Mouse (Mus musculus) T-helper 1 cell (primary cell): ENCODE measurements around the gene Myo16.

ENCODE experiments used
- in situ Hi-C: fragments of 300-600 bp; cut with MboI, MseI; formaldehyde crosslinking; loops from one replicate; pipeline ENCODE4 v1.15.1; 2025; ENCODE audit warnings: high pct_unique_total_duplicates

Myo16 gene

DNA sequence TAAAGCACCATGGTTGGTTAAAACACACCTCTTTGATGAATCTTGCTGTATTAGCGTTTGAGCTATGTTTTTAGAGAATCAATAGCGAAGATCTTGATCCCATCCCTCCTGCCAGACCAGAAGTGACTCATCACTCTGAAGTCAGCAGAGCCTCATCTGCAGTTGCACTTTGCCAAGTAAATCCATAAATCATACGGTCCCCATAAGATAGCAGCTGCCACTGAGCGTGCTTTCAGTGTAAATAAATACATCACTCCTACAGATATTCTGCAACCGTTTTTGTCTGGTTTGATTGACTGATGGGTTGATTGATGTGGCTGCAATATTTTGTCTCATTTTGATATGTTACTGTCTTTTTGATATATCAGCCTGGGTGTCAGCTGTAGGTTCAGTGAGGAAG lies 457.9 kb downstream of the Myo16 start:
- in situ Hi-C loops = loop anchor here (10.0 kb wide), 1 partner anchor 1387 kb away; no protein-coding TSS in a partner anchor

DNA sequence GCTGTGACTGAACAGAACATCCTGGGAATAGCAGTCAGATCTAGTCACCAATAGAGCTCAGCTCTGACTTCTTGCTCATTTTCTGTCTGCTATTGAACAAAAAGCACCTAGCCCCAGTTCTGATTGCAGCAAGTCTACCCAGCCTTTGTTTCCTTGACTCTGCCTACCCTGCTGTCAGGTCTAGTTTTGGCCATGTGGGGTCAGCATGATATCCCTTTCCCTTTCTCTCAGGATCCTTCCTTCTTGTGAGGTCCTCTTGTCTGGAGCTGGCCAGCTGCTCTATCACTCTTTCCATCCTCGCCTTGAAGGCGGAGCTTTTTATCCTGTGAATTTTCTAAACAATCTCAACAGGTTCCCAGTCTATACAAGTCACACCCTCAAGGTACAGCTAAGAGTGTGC lies 459.7 kb downstream of the Myo16 start:
- in situ Hi-C loops = loop anchor here (10.0 kb wide), 1 partner anchor 1389 kb away; no protein-coding TSS in a partner anchor

DNA sequence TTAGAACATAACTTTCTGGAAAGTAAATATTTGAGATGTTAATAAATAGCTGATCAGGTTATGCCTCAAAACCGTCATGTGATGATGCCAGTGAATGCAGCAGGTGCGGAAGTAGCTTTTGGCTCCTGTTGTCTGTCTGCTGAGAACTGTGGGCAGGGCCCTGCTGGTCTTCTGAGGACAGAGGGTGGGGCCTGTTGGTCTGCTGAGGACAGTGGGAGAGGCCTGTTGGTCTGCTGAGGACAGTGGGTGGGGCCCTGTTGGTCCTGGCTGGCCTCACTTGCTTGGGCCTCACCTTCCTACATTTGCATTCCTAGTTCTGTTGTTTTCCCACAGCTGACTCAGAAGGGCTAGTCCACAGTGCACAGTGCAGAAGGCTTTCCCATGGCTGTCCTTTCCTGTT lies 466.0 kb downstream of the Myo16 start:
- in situ Hi-C loops = loop anchor here (10.0 kb wide), 1 partner anchor 1395 kb away; no protein-coding TSS in a partner anchor

DNA sequence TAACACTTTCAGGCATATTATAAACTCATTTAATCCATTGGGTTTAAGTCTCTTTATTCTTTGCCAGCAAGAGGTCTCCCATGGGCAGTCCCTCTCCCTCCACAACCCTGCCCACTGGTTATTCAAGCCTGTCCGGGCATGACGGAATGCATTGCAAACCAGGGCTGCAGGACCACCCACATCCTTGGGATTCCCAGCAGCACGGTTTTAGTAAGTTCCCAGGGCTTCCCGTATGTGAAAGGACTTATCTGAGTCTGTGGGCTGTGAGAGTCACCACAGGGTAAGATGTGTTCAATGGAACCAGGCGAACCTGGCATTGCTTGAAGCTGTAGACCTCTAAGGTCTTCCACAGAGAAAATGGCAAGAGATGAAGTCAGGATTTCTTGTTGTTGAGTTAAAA lies 471.6 kb downstream of the Myo16 start:
- in situ Hi-C loops = no loop called here

DNA sequence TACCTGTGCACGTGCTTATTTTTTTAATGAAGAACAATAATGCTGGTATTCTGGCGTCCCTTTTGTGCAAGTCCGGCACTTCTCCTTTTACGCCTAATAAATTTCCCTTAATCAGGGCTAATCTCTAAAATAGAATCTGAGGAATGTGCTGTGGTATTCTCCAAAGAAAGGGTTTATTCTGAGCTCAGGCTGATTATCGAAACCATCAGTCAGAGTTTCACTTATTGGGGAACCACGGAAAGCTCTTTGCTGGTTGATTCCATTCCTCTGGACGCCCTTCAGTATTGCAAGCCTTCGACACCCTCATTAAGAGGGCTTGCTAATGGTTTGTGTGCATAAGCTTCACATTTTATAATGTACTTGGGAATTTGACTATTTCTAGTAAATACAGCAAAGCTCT lies 475.0 kb downstream of the Myo16 start:
- in situ Hi-C loops = no loop called here

DNA sequence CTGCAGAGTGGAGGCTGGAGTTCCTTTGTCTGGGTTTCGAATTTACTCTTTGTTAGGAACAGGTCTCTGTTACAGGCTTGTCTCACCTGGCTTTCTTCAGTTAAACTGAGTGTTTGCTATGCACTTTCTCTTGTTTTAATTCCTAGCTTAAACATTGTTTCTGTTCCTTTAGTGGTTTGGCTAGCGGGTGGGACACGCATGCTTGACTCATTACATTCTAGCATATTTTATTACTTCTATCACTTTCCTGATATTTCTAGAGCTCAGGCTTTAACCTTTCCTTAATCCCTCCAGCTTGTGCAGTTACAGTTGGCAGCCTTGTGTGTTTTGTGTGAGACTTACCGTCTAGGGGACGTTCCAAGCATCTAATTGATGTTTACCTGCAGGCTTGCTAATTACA lies 476.2 kb downstream of the Myo16 start:
- in situ Hi-C loops = loop anchor here (10.0 kb wide), 1 partner anchor 1655 kb away; no protein-coding TSS in a partner anchor

DNA sequence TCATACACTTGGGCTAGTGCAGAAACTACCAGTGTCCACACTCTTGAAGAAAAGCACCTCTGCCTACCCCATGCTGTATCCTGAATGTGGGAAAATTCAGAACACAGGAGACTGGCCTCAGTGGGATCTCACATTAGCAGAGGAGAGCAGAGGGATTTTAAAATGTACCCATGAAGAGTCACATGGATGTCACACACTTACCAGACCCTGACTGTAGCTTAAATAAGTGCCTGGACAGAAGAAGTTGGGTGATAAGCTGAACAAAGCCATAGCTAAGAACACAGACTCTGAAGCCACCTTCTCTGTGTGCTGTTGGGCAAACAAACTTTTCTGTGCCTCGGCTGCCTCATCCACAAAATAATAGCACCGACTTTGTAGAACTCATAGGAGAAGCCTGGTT lies 477.3 kb downstream of the Myo16 start:
- in situ Hi-C loops = loop anchor here (10.0 kb wide), 1 partner anchor 1654 kb away; no protein-coding TSS in a partner anchor

DNA sequence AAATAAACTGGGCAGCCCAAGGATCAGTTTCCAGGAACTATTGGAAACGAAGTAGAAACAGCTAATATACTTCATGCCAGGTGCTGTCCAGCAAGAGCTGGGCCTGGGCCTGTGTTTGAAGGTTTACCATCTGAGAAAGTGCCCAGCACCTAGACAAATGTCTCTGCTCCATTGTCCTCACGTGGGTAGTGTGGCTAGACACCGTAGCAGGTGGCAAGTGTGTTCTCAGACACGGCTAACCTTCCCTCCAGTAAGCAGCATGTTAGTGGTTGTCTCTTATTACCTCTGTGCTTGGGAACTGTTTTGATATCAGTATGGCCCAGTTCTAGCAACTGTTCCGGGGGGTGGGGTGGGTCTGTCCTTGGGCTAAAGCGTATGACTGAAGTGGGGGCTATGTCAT lies 478.9 kb downstream of the Myo16 start:
- in situ Hi-C loops = loop anchor here (10.0 kb wide), 1 partner anchor 1652 kb away; no protein-coding TSS in a partner anchor

DNA sequence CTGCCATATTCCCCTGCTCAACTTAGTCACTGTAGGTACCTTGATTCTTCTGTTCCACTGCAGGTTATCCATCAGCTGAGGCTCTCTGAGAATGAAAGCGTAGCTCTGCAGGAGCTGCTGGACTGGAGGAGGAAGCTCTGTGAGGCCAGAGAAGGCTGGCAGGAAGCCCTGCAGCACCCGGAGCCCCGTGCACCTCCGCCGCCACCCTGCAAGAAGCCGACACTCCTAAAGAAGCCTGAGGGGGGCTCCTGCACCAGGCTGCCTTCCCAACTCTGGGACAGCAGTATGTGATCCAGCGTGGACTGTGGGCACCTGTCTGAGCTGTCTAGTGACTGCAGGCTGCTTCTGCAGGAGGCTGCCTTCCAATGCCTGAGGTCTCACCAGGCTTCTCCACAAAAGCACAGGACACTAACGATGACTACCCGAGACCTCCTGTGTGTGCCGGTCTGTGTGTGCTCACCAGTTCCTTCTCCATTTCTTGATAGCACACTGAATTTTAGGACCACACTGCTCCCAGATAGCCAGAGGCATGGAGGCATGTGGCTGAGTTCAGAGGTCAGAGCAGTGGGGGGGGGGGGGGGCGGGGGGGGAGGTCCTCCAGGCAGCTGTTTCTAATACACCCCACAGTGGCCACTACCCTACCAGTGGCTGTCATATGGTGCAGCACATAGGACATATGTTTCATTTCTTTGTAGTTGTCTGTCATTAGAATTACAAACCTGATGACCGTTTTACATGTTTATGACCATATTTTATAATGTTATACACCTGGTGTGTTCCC lies 479.8 kb downstream of the Myo16 start:
- in situ Hi-C loops = loop anchor here (10.0 kb wide), 1 partner anchor 1651 kb away; no protein-coding TSS in a partner anchor

DNA sequence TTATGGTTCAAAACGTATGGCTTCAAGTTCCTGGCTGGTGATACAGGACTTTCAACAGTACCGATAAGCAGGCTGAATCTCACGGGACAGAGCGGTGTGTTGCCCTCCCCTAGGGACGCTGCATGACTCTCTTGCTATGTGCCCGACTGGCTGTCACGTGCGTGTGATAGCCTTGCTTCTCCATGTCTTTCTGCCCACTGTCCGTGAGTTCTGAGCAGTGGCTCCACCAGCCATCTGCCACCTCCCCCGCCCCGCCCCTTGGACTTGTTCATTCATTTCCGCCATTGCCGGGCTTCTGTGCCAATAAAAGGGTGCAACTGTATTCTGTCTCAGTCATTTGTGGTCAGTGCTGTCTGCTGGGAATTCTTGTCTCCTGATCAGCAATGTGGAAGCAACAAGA lies 480.7 kb downstream of the Myo16 start:
- in situ Hi-C loops = loop anchor here (10.0 kb wide), 1 partner anchor 1650 kb away; no protein-coding TSS in a partner anchor

DNA sequence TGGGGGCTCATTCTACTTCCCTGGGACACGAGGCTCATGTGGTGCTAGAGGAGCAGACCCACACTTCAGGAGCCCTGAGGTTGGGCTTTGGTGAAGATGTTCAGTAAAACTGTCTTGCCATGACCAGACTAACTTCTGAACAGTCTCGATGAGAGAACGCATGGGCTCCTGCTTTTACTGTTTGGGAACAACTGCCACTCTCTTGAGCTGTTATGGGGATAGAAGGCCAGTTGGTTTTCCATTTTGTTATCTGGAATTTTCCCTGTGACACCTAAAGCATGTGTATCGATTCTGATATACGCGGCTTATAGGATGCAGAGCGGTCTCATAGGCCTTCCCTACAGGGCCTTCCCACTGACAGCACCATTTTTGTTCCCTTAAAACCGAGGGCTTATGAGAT lies 485.2 kb downstream of the Myo16 start:
- in situ Hi-C loops = loop anchor here (10.0 kb wide), 1 partner anchor 1646 kb away; no protein-coding TSS in a partner anchor

DNA sequence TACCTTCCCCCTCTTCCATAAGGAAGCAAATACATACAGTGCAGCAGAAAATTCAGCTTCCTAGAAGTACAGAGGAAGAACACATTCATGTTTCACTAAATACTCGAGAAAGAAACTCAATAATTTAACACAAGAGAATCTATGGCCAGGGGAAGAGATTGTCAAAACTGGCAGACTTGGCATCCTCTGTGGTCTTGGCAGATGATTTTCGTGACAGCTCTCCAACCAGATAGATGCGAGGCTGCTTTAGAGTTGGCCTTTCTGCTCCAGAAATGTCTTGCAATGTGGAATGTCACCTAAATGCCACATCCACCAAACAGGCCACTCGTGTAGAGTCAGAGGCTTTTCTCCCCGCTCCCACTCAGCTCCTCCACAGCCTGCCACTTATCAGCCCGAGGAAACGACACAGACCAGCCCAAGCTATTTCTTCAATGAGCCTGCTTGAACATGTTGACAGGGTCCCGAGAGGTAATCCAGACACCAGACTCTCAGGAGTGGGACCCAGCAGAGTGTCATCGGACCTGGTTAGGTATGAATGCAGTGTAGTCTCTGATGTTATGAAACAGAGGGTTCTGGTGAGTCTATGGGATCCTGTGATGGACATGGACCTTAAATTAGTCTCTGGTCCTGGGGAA lies 486.6 kb downstream of the Myo16 start:
- in situ Hi-C loops = no loop called here

DNA sequence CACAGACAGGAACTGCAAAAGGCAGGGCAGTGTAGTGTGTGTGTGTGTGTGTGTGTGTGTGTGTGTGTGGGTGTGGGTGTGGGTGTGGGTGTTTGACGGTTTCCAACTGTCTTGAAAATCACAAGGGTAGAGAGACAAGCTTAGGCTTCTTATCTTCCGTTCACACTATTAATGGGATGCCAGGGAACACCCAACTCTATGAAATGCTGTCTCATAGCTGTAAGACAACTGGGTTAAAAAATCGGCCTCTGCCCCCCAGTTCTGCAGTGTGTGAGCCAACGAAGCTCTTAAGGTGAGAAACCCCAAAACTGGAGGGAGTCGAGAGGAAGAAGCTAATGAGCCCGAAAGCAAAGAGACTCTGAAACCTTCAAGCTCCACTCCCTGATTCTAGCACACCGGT lies 487.1 kb downstream of the Myo16 start:
- in situ Hi-C loops = no loop called here

DNA sequence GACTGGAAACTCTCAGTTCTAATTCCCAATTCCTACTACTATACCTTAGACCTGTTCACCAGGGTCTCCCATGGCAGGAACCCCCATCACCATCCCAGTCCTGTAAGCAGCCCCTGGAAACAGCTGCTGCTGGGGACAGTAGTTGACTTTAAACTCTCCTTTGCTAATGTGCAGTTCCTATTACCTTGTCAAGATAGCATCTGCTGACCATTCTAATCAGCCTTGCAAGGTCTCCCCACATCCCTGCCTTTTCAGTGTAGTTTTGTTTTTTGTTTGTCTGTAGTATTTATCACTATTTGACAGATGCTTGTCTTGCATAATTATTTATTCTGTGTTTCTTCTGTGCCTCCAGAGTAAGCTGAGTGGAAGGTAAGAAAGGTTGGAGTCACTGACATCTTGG lies 487.6 kb downstream of the Myo16 start:
- in situ Hi-C loops = no loop called here

DNA sequence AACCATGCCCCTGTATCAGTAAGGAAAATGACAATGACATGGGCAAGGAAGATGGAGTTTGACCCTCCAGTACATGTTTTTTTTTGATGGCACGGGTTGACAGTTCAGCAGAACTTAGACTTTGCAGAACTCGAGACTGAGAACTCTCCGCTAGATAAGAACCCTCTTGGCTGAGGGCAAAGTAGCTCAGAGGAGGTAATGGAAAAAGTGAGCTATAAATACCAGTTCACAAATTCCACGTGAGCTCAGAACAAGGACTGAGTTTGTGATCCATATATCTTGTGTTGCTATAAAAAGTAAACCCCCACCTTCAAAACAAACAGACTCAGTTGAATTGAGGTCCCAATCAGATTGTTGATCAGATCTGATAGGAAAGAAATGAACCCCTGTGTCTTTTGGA lies 489.5 kb downstream of the Myo16 start:
- in situ Hi-C loops = no loop called here

DNA sequence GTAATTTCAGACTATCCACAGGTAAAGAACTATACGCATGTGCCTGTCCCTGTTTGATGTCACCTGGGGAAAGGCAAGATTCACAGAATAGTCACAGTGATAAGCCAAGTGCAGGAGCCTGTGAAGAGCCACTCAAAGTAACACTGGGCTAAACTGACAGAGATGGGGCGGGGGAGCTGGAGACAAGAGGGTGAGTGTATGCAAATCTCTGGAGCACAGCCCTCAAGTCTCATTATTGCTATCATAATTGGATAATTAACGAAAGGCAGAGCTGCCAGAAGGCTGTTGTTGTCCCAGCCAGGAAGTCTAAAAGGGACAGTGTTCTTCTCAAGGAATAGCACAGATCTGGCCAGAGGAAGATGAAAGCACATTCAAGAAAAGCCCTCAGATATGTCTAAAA lies 490.8 kb downstream of the Myo16 start:
- in situ Hi-C loops = no loop called here

DNA sequence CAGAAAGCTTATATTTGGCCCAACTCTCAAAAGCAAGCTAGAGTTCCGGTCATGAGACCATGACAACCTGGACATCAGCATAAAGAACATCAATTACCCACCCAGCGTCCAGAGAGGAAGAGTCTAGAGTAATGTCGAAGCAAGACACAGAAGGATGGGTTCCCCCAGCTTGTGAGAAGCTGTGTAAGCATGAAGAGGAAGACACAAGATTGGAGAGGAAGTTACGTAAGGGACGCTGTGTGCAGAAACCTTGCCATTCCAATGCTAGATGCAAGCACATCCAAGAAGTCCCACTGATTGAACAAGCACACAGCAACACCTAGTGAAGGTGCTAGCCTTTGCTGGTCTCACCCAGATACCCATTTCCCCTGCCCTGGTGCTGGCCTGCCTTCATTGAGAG lies 492.0 kb downstream of the Myo16 start:
- in situ Hi-C loops = no loop called here

DNA sequence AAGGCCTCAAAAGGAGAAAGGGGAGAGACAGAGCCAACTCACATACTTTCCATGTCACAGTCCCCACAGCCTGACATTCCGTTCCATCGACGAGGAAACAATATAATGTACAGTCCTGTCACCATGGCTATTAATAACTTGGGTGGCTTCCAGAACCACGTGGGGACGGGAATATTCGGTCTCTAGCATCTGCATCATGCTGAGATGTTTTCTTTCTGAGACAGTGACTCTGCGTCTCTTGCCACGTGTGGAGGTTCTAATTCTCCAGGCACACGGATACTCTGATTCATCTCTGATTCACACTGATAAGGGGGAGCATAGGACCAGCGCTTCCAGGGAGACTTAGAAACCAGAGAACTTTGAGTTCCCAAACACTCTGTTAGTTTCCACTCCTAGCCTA lies 492.8 kb downstream of the Myo16 start:
- in situ Hi-C loops = no loop called here

DNA sequence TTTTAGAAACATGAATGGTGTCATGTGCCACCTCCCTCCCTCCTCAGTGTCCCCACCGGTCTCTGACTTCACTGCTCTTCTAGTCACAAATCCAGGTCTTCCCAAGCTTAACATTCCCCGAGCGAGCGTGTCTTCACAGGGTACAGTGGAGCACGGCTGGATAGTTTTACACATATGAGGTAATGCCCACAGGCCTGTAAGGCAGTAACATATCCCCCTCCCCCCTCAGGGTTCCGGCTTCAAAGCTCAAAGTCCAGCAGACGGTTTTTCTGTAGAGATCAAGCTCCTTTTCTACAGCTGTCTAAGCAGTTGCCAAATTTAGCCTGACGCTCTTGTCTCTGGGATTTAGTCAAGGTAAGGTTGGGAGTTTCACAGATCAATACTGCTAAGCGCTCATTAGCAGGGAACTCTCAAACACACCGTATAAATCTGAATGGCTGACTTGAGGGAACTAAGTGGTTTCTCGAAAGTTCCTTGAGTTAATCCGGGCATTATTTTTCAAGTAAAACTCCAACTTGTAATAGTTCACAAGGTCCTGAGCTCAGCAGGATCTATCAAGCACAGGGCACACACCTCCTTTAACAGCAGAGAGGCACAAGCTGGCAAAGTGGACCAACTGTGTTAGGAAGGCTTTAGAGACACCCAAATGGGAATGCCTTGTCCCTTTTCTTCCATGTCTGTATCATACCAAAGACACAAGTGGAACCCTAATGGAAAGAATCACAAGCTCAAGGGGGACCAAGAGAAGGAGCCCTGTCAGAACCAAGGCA lies 498.0 kb downstream of the Myo16 start:
- in situ Hi-C loops = no loop called here

DNA sequence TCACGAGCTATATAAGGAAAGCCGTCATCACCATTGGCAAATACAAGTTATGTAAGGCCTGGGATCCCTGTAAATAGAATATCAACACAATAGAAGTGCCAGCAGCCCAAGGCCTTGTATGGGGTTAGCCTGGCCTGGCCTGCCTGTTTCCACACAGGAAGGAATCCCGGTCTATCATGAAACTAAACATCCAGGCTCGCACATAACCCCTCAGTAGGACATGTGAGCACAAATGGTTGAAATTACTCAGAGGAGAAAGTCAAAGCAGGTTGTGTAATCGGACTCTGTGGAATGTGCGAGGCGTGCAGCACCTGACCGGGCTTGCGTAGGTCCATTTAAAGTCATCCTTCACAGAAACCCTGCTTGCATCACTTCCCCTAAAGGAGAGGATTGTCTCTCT lies 499.6 kb downstream of the Myo16 start:
- in situ Hi-C loops = no loop called here

DNA sequence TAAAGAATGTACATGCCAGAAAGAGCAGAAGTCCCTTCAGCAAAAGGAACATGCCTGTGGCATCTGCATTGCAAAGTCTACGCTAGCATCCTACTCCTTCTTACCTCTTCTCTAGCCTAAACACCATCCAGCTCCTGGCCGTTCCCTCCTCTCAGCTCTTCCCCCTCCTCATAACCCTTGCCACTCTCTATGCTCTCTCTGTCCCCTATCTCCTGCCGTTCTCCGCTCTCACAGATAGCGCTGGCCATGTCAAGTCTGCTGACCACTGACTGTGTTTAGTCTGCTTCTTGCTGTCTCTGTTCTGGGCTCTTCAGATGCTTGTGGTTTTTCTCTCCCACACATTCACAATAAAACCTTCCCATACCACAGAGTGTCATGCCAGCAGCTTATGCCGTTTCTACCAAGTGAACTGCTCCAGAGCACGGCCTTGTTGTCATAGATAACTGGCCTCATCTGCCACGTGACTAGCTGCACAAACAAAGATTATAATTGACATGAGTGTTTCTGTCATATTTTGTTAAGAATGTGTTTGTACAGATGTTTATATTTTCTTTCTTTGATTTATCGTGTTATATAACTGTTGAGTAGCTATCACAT lies 501.3 kb downstream of the Myo16 start:
- in situ Hi-C loops = no loop called here
